Mouse (Mus musculus): Measurements from ENCODE around the gene Sds.

Sds gene

GRCm38 (mm10) chr5:120512911-120513555 lies 36.7 kb downstream of the Sds start:
- no peak for DNase-seq (ENCODE audit: inconsistent age in 2 of 2, low spot score in 1 of 2)

DNA sequence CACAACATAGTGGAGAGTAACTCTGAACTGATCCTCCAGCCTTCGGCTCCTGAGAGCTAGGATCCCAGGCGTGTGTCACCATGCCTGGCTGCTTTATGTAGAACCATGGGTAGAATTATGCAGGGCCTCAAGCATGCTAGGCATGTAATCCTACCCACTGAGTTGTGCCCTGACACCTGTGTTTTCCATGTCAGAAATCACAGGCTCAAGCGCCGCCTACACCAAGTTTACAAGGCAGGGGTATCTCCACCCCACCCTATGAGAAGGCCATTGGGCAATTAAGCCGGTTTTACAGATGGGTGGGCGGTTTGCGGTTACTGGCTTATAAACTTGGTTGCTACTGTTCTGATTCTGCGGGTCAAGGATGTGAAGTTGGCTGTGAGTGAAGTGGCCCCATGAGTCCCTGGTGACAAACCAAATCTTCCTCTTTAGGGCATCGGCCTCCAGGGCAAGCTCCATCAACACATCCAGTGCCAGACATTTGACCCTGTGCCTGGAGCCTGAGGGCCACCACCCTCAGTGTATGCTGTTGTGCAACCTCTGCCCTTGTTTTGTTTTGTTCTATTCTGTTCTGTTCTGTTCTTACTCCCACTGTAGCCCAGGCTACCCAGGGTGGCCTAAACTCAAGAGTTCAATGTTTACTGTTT lies 37.8 kb downstream of the Sds start:
- peak in 1 of 2 experiments; percentile 86 for DNase-seq (ENCODE audit: inconsistent age in 2 of 2, low spot score in 1 of 2)

DNA sequence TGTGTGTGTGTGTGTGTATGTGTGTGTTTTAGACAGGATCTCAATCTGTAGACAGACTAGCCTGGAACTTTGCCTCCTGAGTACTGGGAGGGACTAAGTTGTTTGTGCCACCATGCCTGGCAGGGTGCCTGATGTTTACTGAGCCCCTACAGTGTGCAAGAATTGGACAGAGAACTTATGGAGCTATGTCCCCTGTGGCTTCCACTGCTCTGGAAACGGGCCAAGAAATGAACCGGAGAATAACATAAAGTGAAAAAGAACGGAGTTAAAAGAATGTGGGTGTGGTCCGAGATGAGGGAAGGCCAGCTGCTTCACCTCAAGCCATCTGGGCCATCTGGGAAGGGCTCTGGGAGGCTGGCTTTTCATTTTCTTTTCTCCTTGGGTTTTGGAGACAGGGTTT lies 38.4 kb downstream of the Sds start:
- DNase-seq (ENCODE audit: inconsistent age in 2 of 2, low spot score in 1 of 2) = peak in 1 of 2 experiments; percentile 74

GRCm38 (mm10) chr5:120515451-120515850 lies 39.1 kb downstream of the Sds start:
- DNase-seq (ENCODE audit: inconsistent age in 2 of 2, low spot score in 1 of 2) = no peak

DNA sequence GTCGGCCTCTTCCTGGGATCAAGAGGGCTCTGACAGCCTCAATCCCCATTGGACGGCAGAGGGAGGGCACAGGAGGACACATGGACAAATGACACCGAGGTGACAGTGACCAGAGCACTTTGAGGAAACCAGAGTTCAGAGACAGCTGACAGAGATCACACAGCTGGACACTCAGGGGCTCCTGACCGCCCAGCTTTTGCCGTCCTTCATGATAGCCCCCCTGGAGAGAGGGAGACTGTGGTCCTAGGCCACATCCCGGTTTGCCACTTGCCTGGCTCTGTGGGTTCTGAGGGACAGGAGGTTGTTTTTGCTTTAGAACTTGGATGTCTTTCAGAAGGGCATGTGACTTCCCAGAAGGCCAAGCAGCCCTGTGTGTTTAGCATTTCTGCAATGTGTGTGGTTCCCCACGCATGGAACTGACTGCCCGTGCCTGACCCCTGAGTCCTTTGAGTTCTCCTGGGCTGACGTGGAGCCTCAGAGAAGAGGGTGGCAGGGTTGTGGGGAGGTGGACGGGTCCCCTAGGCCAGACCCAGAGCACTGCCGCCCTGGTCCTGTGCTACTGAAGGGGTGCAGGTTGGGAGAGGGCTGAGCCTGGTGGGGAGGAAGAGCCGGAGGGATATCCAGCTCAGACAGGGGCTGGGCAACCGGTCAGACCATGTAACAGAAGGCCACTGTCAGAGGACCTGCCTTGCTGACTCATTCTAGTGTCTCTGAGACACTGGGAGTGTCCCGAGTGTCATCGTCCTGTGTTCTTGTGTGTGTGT lies 40.1 kb downstream of the Sds start:
- DNase-seq (ENCODE audit: inconsistent age in 2 of 2, low spot score in 1 of 2) = peak; percentile 61 to 83

DNA sequence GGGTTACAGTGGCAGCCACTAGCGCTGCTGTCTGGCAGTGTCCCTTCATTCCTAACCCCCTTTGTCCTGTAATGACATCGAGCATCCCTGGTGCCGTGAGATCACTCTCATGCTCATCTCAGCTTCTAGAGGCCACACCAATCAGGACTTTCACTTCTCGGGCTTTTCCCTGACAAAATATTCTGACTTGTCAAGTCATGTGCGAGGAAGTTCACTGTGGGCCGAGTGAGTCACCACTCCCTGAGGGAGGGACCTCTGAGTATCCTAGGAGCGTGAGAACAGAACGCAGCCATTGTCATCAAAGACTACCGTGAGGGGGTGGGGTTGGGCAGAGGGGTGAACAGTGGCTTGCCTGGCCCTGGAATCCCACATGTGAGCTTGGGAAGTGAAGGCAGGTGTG lies 41.2 kb downstream of the Sds start:
- DNase-seq (ENCODE audit: inconsistent age in 2 of 2, low spot score in 1 of 2) = peak; percentile 74 to 85

- no peak for DNase-seq (ENCODE audit: inconsistent age in 2 of 2, low spot score in 1 of 2)
Measured at GRCm38 (mm10) chr5:120522649-120523048, 46.3 kb downstream of the Sds start.

DNA sequence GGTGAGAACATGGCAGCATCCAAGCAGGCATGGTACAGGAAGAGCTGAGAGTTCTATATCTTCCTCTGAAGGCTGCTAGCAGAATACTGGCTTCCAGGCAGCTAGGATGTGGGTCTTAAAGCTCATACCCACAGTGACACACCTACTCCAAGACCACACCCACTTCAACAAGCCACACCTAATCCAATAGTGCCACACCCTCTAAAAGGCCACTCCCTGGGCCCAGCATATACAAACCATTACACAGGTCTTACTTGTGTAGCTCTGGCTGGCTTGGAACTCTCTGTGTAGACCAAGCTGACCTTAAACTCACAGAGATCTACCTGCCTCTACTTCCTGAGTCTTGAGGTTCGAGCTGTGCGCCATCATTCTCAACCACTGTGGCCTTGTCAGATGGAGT lies 48.4 kb downstream of the Sds start:
- no peak for DNase-seq (ENCODE audit: inconsistent age in 2 of 2, low spot score in 1 of 2)

DNA sequence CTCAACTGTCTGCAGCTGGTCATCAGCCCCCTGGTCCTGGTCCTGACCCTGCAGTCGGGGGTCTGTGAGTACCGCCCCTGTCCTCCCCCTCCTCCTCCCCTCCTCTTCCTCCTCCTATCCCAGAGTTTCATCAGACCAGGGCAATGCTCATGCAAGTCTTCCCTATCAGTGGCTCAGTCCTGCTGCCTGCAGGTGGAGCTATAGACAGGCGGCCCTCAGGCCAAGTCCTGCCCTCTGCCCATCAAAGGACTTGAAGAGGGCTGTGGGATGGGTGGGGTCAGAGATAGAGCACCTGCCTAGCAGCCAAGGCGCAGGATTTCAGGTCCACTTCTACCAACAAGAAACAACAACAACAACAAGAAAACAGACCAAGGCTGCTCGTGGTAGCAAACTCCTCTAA lies 49.4 kb downstream of the Sds start:
- DNase-seq (ENCODE audit: inconsistent age in 2 of 2, low spot score in 1 of 2) = no peak

DNA sequence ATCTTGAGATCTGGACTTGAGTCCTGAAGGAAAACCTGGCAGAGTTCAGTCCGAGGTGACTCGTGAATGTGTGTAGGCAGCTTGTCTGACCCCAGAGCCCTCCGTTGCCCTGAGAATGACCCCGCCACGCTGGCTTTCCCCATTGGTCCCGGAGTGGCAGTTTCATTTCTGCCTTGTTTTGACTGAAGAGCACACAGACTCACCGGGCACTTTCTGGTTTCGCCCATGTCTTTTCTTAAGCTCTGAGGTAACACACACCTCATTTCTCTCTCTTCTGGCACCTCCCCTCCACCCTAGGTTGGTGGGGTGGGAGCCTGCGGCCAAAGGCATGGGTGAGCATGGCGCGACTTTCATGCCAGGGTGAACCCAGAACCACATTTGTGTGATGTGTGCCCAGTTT lies 50.0 kb downstream of the Sds start:
- DNase-seq (ENCODE audit: inconsistent age in 2 of 2, low spot score in 1 of 2) = no peak

DNA sequence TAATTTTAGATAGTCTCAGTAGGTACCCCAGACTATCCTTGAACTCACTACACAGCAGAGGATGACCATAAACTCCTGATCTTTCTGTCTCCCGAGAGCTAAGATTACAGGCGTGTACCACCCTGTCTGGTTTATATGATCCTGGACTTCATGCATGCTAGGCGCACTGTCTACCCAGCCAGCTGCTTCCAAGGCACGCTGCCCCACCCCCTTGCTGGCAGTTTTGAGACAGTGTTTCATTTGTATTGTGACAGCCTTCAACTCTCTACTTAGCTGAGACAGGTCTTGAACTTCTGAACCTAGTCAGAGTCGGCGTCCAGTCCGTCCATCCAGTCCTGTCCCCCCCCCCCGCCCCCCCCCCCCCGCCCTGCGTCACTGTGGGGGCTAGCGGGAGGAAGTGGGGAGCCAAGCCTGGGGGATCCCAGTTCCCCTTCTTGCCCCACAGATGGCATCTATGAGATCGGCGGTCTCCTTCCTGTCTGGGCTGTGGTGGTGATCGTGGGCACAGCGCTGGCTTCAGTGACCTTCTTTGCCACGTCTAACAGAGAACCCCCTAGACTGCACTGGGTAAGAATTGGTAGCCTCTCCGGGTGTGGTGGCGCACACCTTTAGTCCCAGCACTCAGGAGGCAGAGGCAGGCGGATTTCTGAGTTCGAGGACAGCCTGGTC lies 51.1 kb downstream of the Sds start:
- DNase-seq (ENCODE audit: inconsistent age in 2 of 2, low spot score in 1 of 2) = no peak

DNA sequence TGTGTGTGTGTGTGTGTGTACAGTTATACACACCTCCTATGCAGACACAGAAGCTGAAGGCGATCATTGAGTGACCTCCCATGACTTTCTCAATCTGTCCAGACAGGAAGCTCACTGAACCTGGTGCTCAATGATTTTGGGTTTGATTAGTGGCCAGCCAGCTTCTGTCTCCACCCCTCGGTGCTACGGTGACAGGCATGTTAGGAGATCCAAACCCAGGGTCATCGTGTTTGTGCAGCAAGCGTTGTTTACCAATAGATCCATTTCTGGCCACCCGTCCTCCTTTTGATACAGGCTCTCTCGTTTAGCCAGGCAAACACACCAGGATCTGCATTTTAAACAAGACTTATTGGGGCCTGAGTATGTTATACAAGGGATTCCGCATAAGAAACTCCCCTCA lies 55.3 kb downstream of the Sds start:
- no peak for DNase-seq (ENCODE audit: inconsistent age in 2 of 2, low spot score in 1 of 2)

Data from adrenal gland, adult (tissue).